Mouse (Mus musculus): ENCODE data around the gene Tmem156. TPM values are rescaled to one million over a fixed set of nuclear protein-coding genes. Genes with fewer than 3 reads are reported as not detected.
"Not testable (repeated sequence)": the region's sequence is repeated elsewhere in the genome, so short reads cannot be mapped to it uniquely, and the experiment has no call there.

Gene Tmem156
- 29.2 and 30.6 TPM in 2 replicates for total RNA-seq (2015)
- total RNA-seq (2017) = 38.0 and 41.3 TPM in 2 replicates

GRCm38 (mm10) chr5:65091921-65092320, at the start of gene Tmem156:
Tmem156 (minus strand) TSS chr5:65092132.
- ATAC-seq (replicated peaks; ENCODE audit: poor library complexity) = peak; percentile 33

- ATAC-seq (replicated peaks; ENCODE audit: poor library complexity) = no peak
These were observed 49.3 kb upstream of the Tmem156 start for GRCm38 (mm10) chr5:65141242-65141641.

- no peak for ATAC-seq (replicated peaks; ENCODE audit: poor library complexity)
These were observed 45.1 kb upstream of the Tmem156 start for GRCm38 (mm10) chr5:65137073-65137472.

GRCm38 (mm10) chr5:65136159-65136558, 44.2 kb upstream of the Tmem156 start:
- ATAC-seq (replicated peaks; ENCODE audit: poor library complexity) = peak; percentile 91

- ATAC-seq (replicated peaks; ENCODE audit: poor library complexity) = peak; percentile 56; the same call in 1 of the 2 replicates
These were observed 39.4 kb upstream of the Tmem156 start for GRCm38 (mm10) chr5:65131211-65131879.

GRCm38 (mm10) chr5:65130528-65131210, 38.7 kb upstream of the Tmem156 start:
- ATAC-seq (replicated peaks; ENCODE audit: poor library complexity) = no peak

- ATAC-seq (replicated peaks; ENCODE audit: poor library complexity) = no peak
These were observed 36.5 kb upstream of the Tmem156 start for GRCm38 (mm10) chr5:65128481-65128880.

- ATAC-seq (replicated peaks; ENCODE audit: poor library complexity) = 0 out of 2 replicates have a peak, but pooled peaks have one; percentile 31
These were observed 34.2 kb upstream of the Tmem156 start for GRCm38 (mm10) chr5:65126137-65126536.

- no peak for ATAC-seq (replicated peaks; ENCODE audit: poor library complexity)
These were observed 30.7 kb upstream of the Tmem156 start for GRCm38 (mm10) chr5:65122616-65123015.

- peak; percentile 96 for ATAC-seq (replicated peaks; ENCODE audit: poor library complexity)
These were observed 28.0 kb upstream of the Tmem156 start for GRCm38 (mm10) chr5:65119918-65120317.

GRCm38 (mm10) chr5:65119495-65119894, 27.6 kb upstream of the Tmem156 start:
- ATAC-seq (replicated peaks; ENCODE audit: poor library complexity) = no peak

GRCm38 (mm10) chr5:65116789-65117188, 24.9 kb upstream of the Tmem156 start:
- ATAC-seq (replicated peaks; ENCODE audit: poor library complexity) = no peak

- ATAC-seq (replicated peaks; ENCODE audit: poor library complexity) = peak; percentile 70
These were observed 21.4 kb upstream of the Tmem156 start for GRCm38 (mm10) chr5:65113323-65113722.

GRCm38 (mm10) chr5:65112225-65112624, 20.3 kb upstream of the Tmem156 start:
- not testable (repeated sequence) for ATAC-seq (replicated peaks; ENCODE audit: poor library complexity)

GRCm38 (mm10) chr5:65107773-65108432, 16.0 kb upstream of the Tmem156 start:
- ATAC-seq (replicated peaks; ENCODE audit: poor library complexity) = peak; percentile 32

GRCm38 (mm10) chr5:65106876-65107772, 15.2 kb upstream of the Tmem156 start, which contains the start of gene Klhl5:
Klhl5 (plus strand) TSS chr5:65107539.
- ATAC-seq (replicated peaks; ENCODE audit: poor library complexity) = peak; percentile 79

GRCm38 (mm10) chr5:65102641-65103042, 10.7 kb upstream of the Tmem156 start:
- peak; percentile 35 for ATAC-seq (replicated peaks; ENCODE audit: poor library complexity)

GRCm38 (mm10) chr5:65102026-65102640, 10.2 kb upstream of the Tmem156 start:
- ATAC-seq (replicated peaks; ENCODE audit: poor library complexity) = peak; percentile 51

GRCm38 (mm10) chr5:65101621-65102020, 9.7 kb upstream of the Tmem156 start:
- ATAC-seq (replicated peaks; ENCODE audit: poor library complexity) = peak; percentile 70

GRCm38 (mm10) chr5:65101209-65101608, 9.3 kb upstream of the Tmem156 start:
- ATAC-seq (replicated peaks; ENCODE audit: poor library complexity) = peak; percentile 32
